Comparison of ENCODE assay signal across 8 mouse cellular contexts in the genomic region with DNA sequence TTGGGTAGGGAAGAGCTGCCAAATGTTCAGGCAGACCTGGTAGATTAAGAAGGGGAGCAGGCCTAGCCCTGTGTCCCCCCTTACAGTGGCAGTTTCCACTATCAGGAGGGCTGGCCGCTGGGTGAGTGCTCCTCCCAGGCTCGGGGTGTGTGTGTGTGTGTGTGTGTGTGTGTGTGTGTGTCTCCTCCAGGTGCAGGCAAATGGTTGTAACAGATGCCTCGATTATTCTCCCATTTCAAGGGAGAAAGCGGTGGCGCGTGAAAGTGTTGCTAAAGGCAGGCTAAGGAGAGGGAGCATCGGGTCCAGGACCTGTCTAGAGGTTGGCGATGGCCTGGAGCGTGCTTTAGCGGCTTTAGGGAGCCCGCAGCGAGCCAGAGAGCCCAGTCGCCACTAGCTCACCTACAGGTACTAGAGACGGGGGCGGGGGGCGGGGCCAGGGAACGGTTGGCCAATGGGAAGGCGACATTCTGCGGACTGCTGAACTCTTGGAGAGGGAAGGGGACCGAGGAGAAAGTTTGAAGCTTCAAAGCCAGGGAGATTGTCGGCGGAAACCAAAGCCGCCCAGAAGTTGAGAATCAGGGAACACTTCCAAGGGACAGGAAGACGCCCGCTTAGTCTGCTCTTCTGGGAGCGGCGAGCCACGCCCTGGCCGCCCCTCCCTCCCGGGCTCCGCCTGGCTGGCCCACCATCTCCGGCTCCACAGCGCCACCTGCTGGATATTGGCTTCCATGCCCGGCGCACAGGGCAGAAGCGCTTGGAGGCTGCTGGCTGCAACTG. TPM values are rescaled to one million over a fixed set of nuclear protein-coding genes. Genes with fewer than 3 reads are reported as not detected.
A peak's percentile ranks its signal among the peaks of the same experiment; 100 is the strongest.
DNase-seq lines count a peak whose midpoint lies in the region; ATAC-seq and TF ChIP-seq lines count a peak whose summit lies in the region.

No protein-coding gene starts in this region.

- no peak overlapping the region for H3ac ChIP-seq in myocyte (ENCODE audit: control insufficient read depth, insufficient read length)

- H3K27ac ChIP-seq in brown adipose tissue, adult 24 weeks (replicated peaks; ENCODE audit: low read depth, low read length), result peak overlapping the region; percentile 57
- H3K27ac ChIP-seq in heart, embryonic 14.5 days (replicated peaks in 1 of 2; ENCODE audit: control insufficient read depth in 1 of 2, insufficient read depth in 1 of 2, low read depth in 2 of 2, low read length in 2 of 2), result peak overlapping the region; percentile 39 to 55; a peak in 1 of 4 replicates
- no peak overlapping the region for H3K27ac ChIP-seq in liver, embryonic 11.5 days (ENCODE audit: low read depth, low read length)

- H3K27me3 ChIP-seq in heart, embryonic 14.5 days (ENCODE audit: control insufficient read depth, insufficient read depth, low read length), result no peaks in the 10 kb centered on the region
- H3K27me3 ChIP-seq in liver, embryonic 11.5 days (replicated peaks; ENCODE audit: control insufficient read depth, insufficient read depth, low read length), result no peaks in the 10 kb centered on the region
- H3K27me3 ChIP-seq in myocyte (ENCODE audit: control insufficient read depth, insufficient read depth, insufficient read length), result no peaks in the 10 kb centered on the region

- H3K4me2 ChIP-seq in heart, embryonic 14.5 days (ENCODE audit: low read length), result peak overlapping the region; percentile 64
- H3K4me2 ChIP-seq in liver, embryonic 11.5 days, result peak overlapping the region; percentile 64
- peak overlapping the region; percentile 59 for H3K4me2 ChIP-seq in myocyte (ENCODE audit: low read depth)

- H3K9ac ChIP-seq in heart, embryonic 14.5 days (ENCODE audit: low read length), result peak overlapping the region; percentile 57
- no peak overlapping the region for H3K9ac ChIP-seq in liver, embryonic 11.5 days (ENCODE audit: low read depth, low read length)

- H3K4me3 ChIP-seq in brown adipose tissue, adult 24 weeks (ENCODE audit: insufficient read depth, low read depth, low read length), result peak overlapping the region; percentile 75
- H3K4me3 ChIP-seq in heart, embryonic 14.5 days (ENCODE audit: control insufficient read depth in 1 of 2, insufficient read depth in 1 of 2, low read depth in 1 of 2, low read length in 2 of 2), result peak overlapping the region; percentile 40 to 61
- peak overlapping the region; percentile 47 for H3K4me3 ChIP-seq in liver, embryonic 11.5 days (ENCODE audit: low read depth, low read length)
- peak overlapping the region; percentile 14 for H3K4me3 ChIP-seq in myocyte

- no peaks in the 10 kb centered on the region for H3K79me2 ChIP-seq in myocyte (ENCODE audit: control insufficient read depth, insufficient read depth)

- WGBS in heart, embryonic 14.5 days, result 11% methylated on average over 36 of the region's 36 CpGs
- 12% methylated on average over 33 of the region's 36 CpGs for WGBS in liver, embryonic 11.5 days

- no peaks in the 10 kb centered on the region for H3K9me3 ChIP-seq in heart, embryonic 14.5 days (ENCODE audit: control insufficient read depth, low read length)
- no peaks in the 10 kb centered on the region for H3K9me3 ChIP-seq in liver, embryonic 11.5 days (ENCODE audit: control insufficient read depth, low read length)

- no peak for TF ChIP-seq POLR2A in myocyte (IDR thresholded peaks at IDR 0.05; ENCODE audit: insufficient read length, low read depth)

- DNase-seq in CD4-positive helper T cell, adult 2 months (ENCODE audit: low read depth, low spot score), result peak; percentile 84
- peak; percentile 93 for DNase-seq in kidney, postnatal 10 days
- peak; percentile 83 for DNase-seq in liver, embryonic 11.5 days (ENCODE audit: low spot score)
- peak; percentile 88 to 97 for DNase-seq in spleen, postnatal 4 days (ENCODE audit: low spot score in 2 of 2)

- peak; percentile 95 for ATAC-seq in erythroid progenitor cell, adult 5-6 weeks (replicated peaks; ENCODE audit: low FRiP score, poor library complexity, severe bottlenecking)
- peak; percentile 76 for ATAC-seq in heart, embryonic 14.5 days (ENCODE audit: insufficient number of reproducible peaks, insufficient read depth, low FRiP score, low read depth)
- ATAC-seq in liver, embryonic 11.5 days (replicated peaks; ENCODE audit: low FRiP score), result peak; percentile 89

- H3K4me1 ChIP-seq in brown adipose tissue, adult 24 weeks (ENCODE audit: control insufficient read depth, insufficient read depth, insufficient read length, low read length), result no peaks in the 10 kb centered on the region; the same call in 1 of the 2 replicates
- peaks cover 0 to 7% of the 10 kb centered on the region in 2 experiments; a peak in 3 of 4 replicates for H3K4me1 ChIP-seq in heart, embryonic 14.5 days (ENCODE audit: control insufficient read depth in 2 of 2, insufficient read depth in 2 of 2, low read length in 2 of 2)
- H3K4me1 ChIP-seq in liver, embryonic 11.5 days (replicated peaks; ENCODE audit: control insufficient read depth, insufficient read depth, low read length), result no peaks in the 10 kb centered on the region

- H3K36me3 ChIP-seq in heart, embryonic 14.5 days (ENCODE audit: control insufficient read depth, insufficient read depth, low read length), result peaks cover 27% of the 10 kb centered on the region
- H3K36me3 ChIP-seq in liver, embryonic 11.5 days (ENCODE audit: control insufficient read depth, insufficient read depth, low read length), result no peaks in the 10 kb centered on the region
- no peaks in the 10 kb centered on the region for H3K36me3 ChIP-seq in myocyte (ENCODE audit: control insufficient read depth, insufficient read depth)

TF ChIP-seq in myocyte, 11 proteins besides CTCF, POLR2A, EP300 and RAD21:
- no peak for TF ChIP-seq MYOD1 (IDR thresholded peaks at IDR 0.05; ENCODE audit: control insufficient read depth in 1 of 3, insufficient read length in 2 of 3, low read depth in 2 of 3)
- peak; percentile 85 for TF ChIP-seq POLR2AphosphoS2 (IDR thresholded peaks at IDR 0.05; ENCODE audit: insufficient read length, low read depth)
- TF ChIP-seq MYOG (IDR thresholded peaks at IDR 0.05; ENCODE audit: control insufficient read depth in 1 of 3, insufficient read depth in 1 of 3, insufficient read length in 2 of 3, low read depth in 2 of 3), result no peak
- no peak for TF ChIP-seq TCF12 (IDR thresholded peaks at IDR 0.05; ENCODE audit: insufficient read depth, poor library complexity, severe bottlenecking)

RNA-seq across cellular contexts. Expression of gene Elf4, which starts 53.1 kb away (rescaled TPM):
- polyA plus RNA-seq in brown adipose tissue, adult 24 weeks (2012; ENCODE audit: insufficient read depth, insufficient read length, missing spikeins), result 1.9 and 2.6 TPM in 2 replicates
- 18.0 and 23.5 TPM in 2 replicates for total RNA-seq in erythroid progenitor cell, adult 5-6 weeks (2015; ENCODE audit: low replicate concordance)
- total RNA-seq in erythroid progenitor cell, adult 5-6 weeks (2017; ENCODE audit: low replicate concordance), result 5.1 and 10.3 TPM in 2 replicates
- 15.3 TPM in 2 replicates for polyA plus RNA-seq in heart, embryonic 14.5 days (2014; fragmentation: Nextera tagmentation; extraction: Ambion mirVana)
- polyA plus RNA-seq in liver, embryonic 11.5 days (2014; fragmentation: Nextera tagmentation; extraction: Ambion mirVana), result 7.8 and 9.5 TPM in 2 replicates
- polyA plus RNA-seq in myocyte (2012; fragmentation: generic; extraction: Trizol), result 7.0 TPM

Comparison
In these comparisons a context has a peak if more than half of its experiments do, and no peak if none do; other contexts are left out.
1. H3K4me3 ChIP-seq: peak in every context shown above with its lines; median percentile 75 in brown adipose tissue, adult 24 weeks; 50 in heart, embryonic 14.5 days; 47 in liver, embryonic 11.5 days; 14 in myocyte.